Mouse (Mus musculus) layer of hippocampus, adult 9-10 months (tissue): ENCODE results near the gene Tex44.

ENCODE experiments used
- DNase-seq: peaks from one replicate; pipeline ENCODE4 v3.0.0; 2022; ENCODE audit warnings: low spot score

The Tex44 gene

DNA sequence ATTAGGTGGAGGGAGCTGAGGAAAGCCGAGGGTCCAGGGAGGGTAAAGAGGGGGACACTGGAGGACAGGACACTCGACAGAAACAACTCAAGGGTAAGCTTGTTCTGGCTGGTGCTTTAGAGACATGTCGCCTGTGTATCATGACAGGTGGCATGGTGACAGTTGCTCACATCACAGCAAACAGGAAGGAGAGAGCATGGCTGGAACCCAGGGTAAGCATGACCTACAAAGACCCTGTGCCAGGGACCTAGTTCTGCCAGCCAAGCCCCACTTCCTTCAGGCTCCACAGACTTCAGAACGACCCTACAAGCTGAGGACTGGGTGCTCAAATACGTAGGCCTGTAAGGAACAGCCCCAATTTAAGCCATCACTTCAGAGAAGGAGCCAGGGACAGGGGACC is 2.2 kb upstream of the Tex44 start:
- no peak for DNase-seq

DNA sequence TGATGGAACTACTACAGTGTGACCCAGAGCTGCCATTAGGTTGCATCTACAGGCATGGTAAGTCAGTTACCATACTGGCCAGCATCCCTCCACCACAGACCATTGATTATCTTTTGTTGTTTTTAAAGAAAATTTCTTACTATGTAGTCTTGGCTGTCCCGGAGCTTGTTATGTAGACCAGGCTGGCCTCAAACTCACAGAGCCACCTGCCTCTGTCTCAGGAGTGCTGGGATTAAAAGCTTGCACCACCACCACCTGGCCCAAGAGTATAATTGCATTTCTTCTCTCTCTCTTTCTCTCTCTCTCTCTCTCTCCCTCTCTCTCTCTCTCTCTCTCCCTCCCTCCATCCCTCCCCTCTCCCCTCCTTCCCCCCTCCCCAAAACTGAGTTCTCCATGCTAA is 1.8 kb upstream of the Tex44 start:
- DNase-seq = no peak

DNA sequence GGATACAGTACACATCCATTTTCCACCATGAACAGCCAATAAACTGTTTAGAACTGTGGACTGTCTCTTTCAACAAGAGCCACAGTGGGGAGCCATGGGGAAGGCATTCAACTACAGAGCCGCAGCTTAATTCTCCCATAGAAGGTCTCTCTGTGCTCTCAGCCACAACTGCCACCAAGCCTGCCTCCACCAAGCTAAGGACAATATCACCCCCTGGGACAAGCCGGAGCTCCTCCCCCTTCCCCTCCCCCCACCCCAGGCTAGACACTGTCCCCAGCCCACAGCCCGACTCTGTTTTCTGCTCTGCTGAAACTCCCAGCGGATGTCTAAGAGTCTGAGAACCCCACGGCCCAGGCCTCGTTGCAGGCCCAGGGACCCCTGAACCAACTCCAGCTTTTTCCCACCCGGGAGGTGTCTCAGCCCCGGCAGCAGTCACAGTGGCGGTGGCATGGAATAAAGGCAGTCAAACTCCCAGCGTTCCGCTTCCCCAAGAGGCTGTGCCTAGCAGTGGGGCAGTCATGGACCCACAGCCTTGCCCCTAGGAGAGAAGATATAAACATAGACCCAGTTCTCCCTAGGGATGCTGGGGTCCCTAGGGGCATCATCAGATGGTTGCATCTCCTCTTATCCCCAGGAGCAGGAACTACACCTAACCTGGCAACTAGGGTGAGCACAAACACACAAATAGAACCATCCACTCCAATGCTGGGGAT is 1.1 kb upstream of the Tex44 start:
- no peak for DNase-seq

DNA sequence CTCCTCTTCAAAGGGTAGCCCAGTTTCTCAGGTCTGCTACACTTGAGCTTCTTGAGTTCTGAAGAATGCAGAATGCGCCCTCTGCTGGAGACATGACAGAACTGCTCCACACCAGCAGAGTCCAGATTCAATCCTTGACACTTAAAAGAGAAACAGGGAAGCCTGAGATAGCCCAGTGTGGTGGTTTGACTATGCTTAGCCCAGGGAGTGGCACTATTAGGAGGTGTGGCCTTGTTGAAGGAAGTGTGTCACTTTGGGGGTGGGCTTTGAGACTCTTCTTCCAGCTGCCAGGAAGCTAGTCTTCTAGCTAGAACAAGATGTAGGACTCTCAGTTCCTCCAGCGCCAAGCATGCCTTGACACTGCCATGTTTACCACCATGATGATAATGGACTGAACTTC is 3.9 kb downstream of the Tex44 start:
- DNase-seq = peak; percentile 77

DNA sequence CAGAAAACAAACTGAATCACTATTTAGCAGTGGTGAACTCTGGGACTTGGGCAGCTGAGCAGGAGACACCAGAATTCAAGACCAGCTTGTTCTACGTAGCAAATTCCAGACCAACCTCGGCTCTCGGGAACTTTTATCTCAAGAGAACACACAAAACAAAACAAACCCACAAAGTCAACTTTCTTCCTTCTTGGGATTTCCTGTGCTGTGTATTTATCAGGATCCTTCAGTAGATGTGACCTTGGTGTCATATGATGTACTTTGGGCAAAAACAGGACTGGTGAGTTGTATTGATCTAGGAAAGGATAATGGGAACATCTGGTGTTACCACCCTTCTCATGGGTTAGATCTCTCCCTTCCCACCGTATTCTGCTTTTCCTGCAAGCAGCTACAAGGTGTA is 6.6 kb downstream of the Tex44 start:
- no peak for DNase-seq

DNA sequence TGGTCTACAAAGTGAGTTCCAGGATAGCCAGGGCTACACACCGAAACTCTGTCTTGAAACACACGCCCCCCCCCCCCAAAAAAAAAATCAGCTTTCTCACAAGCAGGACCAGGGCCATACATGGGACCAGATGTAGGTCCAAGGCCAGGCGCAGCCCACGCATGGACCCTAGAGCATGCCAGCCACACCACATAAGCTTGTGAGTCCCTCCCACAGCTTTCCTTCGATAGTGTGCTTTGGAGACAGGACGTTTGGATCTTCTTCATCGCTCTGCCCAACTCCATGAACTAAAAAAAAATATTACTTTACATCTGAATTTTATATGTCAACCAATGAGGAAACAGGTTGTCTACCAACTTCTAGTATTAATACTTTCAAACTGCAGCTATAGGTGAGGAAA is 7.2 kb downstream of the Tex44 start:
- no peak for DNase-seq

DNA sequence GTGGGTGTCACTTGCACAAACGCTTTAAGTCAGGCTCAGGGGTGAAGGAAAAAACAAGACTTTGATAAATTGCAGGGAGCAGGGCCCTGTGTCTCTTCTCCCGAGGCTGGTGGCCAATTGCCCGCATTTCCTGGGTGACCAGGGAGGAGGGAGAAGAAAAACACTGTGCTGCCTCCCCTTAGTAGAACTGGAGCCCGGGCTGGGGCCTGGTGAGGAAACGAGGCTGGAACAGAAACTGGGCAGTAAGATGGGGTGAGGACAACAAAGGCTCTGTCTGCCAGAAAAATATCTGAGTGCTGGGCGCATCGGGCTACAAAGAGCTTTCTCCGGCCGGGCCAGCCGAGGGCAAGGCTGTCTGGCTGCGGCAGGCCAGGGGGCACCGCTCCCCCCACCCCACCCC is 7.9 kb downstream of the Tex44 start:
- DNase-seq = no peak

DNA sequence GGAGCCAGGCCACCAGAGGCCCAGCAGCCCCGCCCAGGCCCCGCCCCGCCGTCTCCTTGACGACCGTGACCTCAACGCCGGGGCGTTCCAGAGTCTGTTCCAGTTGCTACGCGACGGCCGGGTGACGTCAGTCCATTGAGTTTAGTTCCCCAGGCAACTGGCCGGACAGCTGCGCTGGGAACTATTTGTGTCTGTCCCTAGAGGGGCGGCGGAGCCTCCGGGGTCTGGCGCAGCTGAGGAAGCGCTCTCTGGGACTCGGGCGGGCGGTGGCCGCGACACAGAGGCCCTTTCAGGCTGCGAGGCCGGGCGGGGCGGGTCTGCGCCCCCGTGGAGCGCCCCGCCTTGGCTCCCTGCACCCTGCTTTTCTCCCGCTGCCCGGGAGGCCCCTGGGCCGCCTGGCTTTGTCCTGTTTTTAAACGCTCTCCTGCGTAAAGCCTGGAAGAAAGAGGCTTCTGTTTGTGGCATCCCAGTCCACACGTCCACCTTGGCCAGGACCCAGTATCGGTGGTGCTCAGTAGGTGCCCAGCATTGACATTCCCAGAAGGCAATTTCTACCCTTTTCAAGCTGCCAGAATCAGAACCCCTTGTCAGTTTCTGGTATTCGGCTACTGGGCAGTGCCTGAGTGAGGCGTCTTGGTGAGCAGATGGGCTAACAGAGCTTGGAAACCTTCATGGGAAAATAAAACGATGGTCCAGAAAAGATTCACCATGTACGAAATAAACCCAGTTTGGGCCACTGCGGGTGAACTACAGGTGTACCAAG is 8.5 kb downstream of the Tex44 start:
- peak; percentile 96 for DNase-seq

DNA sequence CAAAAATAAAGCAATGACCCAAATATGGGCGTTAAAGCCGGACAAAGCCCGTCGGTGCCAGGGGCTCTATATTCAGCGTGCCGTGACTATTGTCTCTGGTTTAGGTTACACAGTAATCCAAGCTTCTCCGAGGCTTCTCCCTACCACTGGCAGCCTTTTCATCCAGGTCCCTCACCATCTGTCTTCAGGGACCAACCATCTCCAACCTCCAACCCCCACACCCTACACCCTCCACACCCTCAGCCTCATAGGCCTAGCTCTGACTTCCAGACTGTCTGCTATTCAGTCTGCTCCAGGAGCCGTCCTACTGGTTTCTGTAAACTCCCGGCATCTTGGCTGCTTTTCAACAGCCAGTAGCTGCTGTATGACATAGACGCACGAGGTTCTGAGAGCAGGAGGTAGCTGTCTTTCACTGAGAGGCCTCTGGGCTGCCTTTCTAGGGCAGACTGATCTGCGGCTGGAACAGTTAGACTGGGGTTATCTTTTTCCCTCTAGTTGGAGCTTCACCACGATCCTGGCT is 9.2 kb downstream of the Tex44 start:
- peak; percentile 58 for DNase-seq

DNA sequence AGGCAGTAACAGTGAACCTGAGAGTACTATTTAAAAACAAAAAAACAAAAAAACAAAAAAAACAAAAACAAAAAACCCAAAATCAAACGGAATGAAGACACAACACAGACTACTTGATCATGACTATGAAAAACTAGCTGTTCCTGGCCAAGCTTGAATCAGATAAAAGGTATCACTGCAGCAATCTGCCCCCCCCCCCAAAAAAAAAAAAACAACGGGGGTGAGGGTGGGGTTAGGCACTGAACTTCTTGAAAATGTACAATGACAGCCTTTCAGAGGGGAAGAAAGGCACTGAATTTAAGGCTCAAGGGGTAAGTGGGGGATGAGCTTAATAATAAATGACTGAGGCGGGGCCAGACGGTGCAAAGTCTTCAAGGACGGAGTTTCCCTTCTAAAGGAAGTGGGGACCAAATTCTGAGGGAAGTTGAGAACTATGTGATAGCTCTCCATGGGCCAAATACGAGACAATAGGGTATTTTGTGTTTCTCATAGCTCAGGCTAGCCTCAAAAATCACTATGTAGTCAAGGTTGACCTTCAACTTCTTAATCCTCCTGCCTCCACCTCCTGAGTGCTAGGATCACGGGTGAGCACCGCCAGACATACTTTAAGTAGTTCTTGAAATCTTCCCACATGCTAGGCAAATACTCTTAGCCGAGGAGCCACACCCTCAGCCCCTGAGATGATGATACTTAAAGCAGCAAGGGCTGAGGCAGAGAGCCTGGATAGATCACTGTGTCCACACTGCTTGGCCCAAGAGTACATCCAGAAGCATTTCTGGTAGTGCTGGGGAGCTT is 11.3 kb downstream of the Tex44 start:
- no peak for DNase-seq

DNA sequence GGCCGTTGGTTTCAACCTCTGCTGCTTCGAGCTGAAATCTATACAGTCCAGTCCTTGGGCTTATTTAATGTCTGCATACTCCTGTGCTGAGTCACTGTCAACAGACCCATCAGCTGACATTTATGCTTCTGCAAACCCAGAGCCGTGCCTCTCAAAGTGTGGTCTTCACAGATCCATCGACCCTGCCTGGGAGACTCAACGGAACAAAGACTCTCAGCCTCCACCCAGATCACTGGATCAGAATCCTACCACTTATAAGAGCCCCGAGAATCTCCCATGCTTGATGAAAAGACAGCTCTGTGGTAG is 11.8 kb downstream of the Tex44 start:
- no peak for DNase-seq

DNA sequence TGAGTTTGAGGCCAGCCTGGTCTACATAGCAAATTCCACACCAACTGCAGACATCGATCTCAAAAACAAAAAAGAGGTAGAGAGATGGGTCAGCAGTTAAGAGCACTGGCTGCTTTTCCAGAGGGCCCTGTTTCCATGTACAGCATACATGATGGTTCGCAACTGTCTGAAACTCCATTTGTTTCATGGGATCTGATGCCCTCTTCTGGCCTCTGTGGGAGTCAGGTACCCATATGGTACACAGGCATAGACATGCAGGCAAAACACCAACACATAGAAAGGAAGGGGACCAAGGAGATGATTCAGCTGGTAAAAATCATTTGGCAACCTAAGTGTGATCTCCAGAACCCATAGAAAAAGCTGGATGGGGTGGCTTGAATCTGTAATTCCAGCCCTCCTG is 12.4 kb downstream of the Tex44 start:
- no peak for DNase-seq

DNA sequence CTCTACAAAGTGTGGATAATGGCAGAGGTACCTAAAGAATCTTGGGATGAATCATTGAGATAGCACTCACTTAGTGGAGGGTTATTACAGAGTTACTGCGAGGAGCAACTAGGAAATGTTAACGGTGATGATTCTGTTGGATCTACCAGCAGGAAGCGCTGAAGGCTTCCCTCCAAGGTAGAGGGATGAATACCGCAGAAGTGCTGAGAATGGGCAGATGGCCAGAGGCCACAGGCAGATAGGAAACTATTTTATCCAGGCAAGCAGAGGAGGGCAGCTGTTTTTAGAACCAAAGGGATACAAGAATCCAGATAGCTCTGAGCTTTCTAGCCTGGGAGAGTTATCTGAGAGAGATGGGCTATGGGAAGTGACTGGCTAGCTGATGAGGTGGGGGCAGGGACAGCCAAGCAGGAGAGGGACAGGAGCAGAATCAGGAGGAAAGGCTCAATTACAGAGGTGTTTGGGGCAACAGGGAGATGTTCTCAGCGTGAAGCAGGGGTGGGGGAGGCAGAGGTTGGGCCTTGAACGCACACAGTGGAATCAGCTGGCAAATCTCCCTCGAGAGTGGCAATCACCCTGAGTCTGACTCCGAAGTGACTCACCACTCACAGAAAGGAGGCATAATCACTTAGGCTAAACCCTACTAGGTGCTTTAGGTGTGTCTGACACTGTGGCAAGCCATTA is 13.5 kb downstream of the Tex44 start:
- no peak for DNase-seq

DNA sequence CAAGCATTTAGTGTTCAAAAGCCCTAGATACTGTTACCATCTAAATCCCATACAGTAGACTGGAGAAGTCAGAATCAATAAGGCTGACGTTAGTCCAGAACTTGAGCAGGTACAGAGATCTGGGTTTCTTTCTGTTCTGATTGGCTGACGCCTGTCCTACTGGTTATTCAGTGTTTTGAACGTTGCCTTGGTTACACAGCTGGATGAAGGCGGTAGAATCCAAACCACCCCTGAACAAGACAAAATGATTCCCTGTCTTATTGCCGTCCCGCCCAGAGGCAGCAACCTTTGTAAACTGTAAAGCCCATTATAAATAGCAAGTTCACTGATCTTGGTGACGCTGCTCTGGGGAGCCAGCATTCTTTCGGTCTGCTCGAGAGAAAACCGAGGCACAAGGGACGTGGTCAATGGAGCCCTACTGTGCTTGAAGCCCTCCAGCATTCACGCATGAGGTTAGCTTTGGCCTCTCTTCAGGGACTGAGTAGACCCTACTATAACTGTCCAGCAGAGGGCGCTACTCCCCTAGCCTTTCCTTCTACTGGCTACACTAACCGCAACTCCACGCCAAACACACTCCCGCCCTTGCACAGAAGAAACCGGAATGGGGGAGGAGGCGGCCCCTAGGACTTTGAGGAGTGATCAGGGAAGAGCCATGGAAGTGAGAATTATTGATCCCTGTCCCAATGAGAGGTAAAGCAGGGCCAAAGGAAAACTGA is 14.2 kb downstream of the Tex44 start:
- DNase-seq = peak; percentile 93

DNA sequence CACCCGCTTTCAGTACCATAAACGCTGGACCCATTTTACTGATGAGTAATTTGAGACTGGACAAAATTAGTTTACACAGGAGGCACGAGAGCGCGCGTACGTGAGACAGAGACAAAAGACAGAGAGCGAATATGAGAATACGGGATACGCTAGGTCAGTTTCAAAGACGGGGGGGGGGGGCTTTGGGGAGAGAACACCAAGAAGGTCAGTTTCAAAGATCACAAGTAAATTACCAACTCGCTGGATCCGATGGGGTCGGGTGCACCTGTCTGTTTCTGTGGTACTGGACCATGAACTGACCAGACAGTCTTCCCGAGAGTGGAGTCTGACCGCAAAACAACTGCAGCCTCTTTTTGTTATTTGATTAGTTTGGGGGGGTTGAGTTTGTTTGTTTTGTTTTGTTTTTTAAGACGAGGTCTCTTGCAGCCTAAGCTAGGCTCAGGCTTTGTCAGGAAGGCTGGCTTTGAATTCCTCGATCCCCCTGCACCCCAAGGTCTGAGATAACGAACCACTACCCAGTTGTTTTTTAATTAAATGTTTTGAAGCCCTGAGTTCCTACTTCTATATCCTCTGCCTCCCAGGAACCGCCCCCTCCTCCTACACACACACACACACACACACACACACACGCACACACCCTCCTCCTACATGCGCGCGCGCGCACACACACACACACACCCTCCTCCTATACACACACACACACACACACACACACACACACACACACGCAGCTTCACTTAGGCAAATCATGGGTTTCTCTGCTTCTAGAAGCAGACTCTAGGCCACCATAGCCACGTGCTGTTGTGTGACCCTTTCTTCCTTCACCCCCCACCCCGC is 15.0 kb downstream of the Tex44 start:
- no peak for DNase-seq

DNA sequence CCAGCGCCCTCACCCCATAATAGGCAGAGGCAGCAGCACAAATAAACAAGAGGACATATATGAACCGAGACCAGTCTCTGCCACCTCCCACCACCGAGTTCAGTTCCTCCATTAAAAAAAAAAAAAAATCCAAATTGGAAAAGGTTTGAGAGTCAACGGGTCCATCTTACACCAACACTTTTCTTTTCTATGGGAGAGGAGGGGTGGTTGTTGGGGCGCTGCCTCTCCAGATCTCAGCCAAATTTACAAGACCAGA is 15.5 kb downstream of the Tex44 start:
- no peak for DNase-seq

DNA sequence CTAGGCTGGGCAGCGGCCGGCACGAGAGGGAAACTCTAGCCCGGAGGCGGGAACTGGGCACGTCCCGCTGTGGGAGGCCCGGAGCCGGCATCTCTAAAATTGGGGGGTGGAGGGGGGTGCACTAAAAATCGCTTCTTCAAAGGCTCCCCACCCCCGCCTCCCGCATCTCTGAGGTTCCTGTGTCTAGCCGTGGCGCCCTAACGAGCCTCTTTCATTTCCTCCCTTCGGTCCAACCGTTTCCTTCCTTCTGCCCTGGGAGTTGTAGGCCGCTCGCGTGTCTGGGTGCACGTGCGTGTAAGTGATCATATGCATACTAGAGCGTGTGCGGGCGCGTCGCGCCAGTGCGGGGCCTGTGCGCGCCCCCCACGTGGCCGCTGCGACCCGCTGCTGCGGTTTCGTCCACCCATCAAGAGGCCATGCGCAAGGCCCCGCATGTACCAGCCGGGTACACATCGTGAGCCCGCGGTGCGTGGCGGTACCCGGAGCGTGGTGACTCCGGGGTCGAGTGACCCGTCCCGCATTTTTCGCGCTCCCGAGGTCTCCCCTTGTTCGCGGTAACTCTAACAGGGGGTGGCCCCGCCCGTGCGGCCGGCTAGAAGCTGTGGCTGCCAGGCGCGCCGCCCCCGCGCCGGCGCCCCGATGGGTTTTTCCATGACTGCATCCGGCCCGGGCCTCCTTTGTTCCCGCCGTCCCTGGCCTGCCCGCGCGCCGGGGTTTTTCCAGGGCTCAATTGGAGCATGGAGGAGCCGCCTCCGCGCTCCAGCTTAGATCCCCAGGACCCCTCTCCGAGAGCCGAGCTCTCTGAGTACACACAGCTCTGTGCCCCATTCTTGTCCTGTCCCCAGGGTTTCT is 16.1 kb downstream of the Tex44 start:
- DNase-seq = peak; percentile 67

DNA sequence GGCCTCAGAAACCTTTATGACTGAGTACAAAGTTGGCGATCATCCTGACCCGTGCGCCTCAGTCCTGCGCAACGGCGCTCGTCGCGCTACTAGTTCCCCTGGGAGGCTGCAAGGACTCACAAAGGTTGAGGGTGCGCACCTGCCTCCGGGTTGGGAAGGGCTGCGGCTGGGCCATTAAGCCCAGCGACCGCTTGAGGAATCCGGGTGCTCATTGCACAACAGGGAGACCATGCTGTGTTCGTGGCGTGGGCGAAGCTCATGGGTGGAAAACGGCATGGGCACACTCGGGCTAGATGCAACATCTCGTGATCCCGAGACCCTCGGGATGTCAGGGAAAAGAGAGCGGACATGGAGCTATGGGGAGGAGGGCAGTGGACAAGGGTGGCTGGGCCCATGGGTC is 16.7 kb downstream of the Tex44 start:
- no peak for DNase-seq

DNA sequence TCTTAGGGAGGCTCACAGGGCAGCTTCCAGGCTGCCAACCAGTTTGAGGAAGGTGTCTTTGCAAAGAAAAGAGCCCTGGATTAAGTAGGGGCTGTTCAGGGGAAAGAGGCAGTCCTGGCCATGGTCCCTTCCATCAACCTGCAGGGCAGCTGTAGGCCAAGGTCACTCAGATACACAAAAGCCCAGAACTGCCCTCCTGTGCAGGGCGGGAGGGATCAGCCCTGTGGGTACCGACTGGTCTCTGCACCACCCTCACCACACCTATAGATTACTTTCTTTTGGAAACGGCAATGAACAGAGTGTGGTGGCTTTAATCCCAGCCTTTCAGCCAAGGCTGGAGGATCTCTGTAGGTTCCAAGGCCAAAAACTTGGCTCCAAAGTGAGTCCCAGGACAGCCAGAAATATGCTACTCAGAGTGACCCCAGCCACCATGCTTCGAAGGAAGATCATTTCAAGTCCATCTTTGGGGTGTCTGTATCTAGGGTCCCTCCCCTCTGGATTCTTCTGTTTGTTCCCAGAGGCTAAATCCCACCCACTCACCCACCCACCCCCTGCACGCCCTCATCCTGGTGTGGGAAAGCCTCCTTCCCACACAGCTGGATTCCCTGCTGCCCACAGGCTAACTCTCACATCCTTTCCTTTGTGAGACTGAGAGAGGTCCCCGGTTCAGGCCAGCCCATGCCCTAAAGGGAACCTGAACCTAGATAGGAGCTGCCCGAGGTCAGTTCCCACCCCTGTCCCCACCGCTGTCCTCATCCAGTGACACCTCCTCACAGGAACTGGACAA is 17.4 kb downstream of the Tex44 start:
- DNase-seq = no peak
